Mouse (Mus musculus) heart, adult 2 months (tissue): ENCODE measurements around the gene Gtf2f1. TPM values are rescaled to one million over a fixed set of nuclear protein-coding genes. Genes with fewer than 3 reads are reported as not detected.

Experiments used
- DNase-seq, 2 experiments: peaks; one replicate each; pipeline ENCODE4 v3.0.0; 2021
- H3K27ac ChIP-seq: fragments of 200-600 bp; 2 replicates; pipeline ENCODE4 v1.8.1; 2022
- H3K27me3 ChIP-seq: fragments of 200-500 bp; 2 replicates; pipeline ENCODE4 v1.6.1; 2012; ENCODE audit warnings: mild to moderate bottlenecking, low read length, inconsistent platforms, mixed read lengths; ENCODE audit not compliant: control insufficient read depth, insufficient read depth
- H3K36me3 ChIP-seq: fragments of 200-500 bp; 2 replicates; pipeline ENCODE4 v1.6.1; 2012; ENCODE audit warnings: low read length, inconsistent platforms; ENCODE audit not compliant: control insufficient read depth, insufficient read depth
- H3K4me1 ChIP-seq: fragments of 200-500 bp; 2 replicates; pipeline ENCODE4 v1.6.1; 2011; ENCODE audit warnings: low read length; ENCODE audit not compliant: control insufficient read depth, insufficient read depth
- H3K4me3 ChIP-seq: fragments of 200-600 bp; 2 replicates; pipeline ENCODE4 v1.8.1; 2022
- H3K79me2 ChIP-seq: fragments of 200-500 bp; replicated peaks from 2 replicates; pipeline ENCODE4 v1.6.1; 2012; ENCODE audit warnings: mild to moderate bottlenecking, inconsistent platforms, low read length, moderate library complexity, mixed read lengths; ENCODE audit not compliant: control insufficient read depth, insufficient read depth
- H3K9ac ChIP-seq: fragments of 200-500 bp; 2 replicates; pipeline ENCODE4 v1.6.1; 2012; ENCODE audit warnings: low read depth, mild to moderate bottlenecking, control low read depth, inconsistent platforms, low read length, mixed read lengths
- CTCF ChIP-seq: fragments of 200-600 bp; IDR thresholded peaks from 2 replicates; pipeline ENCODE4 v1.8.1; 2022; ENCODE audit warnings: antibody characterized with exemption, mild to moderate bottlenecking, moderate library complexity
- EP300 ChIP-seq: fragments of 200-500 bp; IDR thresholded peaks from 2 replicates; pipeline ENCODE4 v1.6.1; 2011; ENCODE audit warnings: low read depth, low read length, control low read depth; ENCODE audit not compliant: insufficient read depth
- POLR2A ChIP-seq: fragments of 200-500 bp; IDR thresholded peaks from 2 replicates; pipeline ENCODE4 v1.6.1; 2011; ENCODE audit warnings: mild to moderate bottlenecking, low read depth, low read length, control low read depth; ENCODE audit not compliant: insufficient read depth
- WGBS: fragments of 180-500 bp; shearing (Covaris S2); methylation state at CpG from one replicate; pipeline ENCODE4 v1.1.7; 2018; 5-methylcytosine and 5-hydroxymethylcytosine counted together
- intact Hi-C: fragments of 180-260 bp; cut with DNase I; formaldehyde crosslinking; loops from one replicate; pipeline ENCODE4 v1.15.1; 2025
- polyA plus RNA-seq: library from polyadenylated mRNA; depleted of rRNA; stranded (reverse); fragments of >200 nt; gene quantifications from 2 replicates; pipeline ENCODE4 v1.2.3, GENCODE M21; 2012
- total RNA-seq, 2 experiments: library from RNA; stranded (reverse); gene quantifications; 2 replicates each; pipeline ENCODE4 v1.2.3; 2021

Gene Gtf2f1
- total and polyA plus RNA-seq, 3 experiments = 12.3 to 20.7 (median 20.7) TPM

GRCm38 (mm10) chr17:57031661-57032420 is 20.8 kb upstream of the Gtf2f1 start:
- Histone ChIP-seq H3K4me3 (peak overlapping the region; percentile 50), H3K27me3 (no peaks in the 10 kb centered on the region), H3K4me1 (peaks cover 4% of the 10 kb centered on the region; the same call in 1 of the 2 replicates), H3K27ac (peak overlapping the region; percentile 84), H3K9ac (peak overlapping the region; percentile 54), H3K36me3 (no peaks in the 10 kb centered on the region), H3K79me2 (peaks cover 2% of the 10 kb centered on the region)
- peak; percentile 98 to 100 for DNase-seq
- peak; percentile 66; the same call in 1 of the 2 replicates for TF ChIP-seq EP300
- peak; percentile 24 for TF ChIP-seq CTCF
- peak; percentile 95 for TF ChIP-seq POLR2A
- WGBS = under 1% methylated on average over 38 of the region's 38 CpGs
- intact Hi-C loops = loop anchor here (1.0 to 2.0 kb wide), 3 partner anchors 21 to 41 kb away; partner anchors contain the start of genes Clpp, Gm17949 and Gtf2f1

GRCm38 (mm10) chr17:57030931-57031660 is 20.0 kb upstream of the Gtf2f1 start, which contains the start of gene Khsrp:
Khsrp (minus strand) TSS chr17:57031522.
- H3K9ac ChIP-seq = peak within 1 kb of the TSS; percentile 90
- no peaks in the 10 kb centered on the region for H3K27me3 ChIP-seq
- intact Hi-C loops = loop anchor here (1.0 to 2.0 kb wide), 2 partner anchors 20 to 40 kb away; partner anchors contain the start of genes Clpp, Gm17949 and Gtf2f1
- peak within 1 kb of the TSS; percentile 59 for H3K4me3 ChIP-seq
- under 1% methylated on average over 89 of the region's 99 CpGs for WGBS
- no peak for DNase-seq
- TF ChIP-seq EP300 = no peak
- TF ChIP-seq POLR2A = peak; percentile 63; the same call in 1 of the 2 replicates
- H3K27ac ChIP-seq = peak within 1 kb of the TSS; percentile 84
- H3K79me2 ChIP-seq = peaks cover 2% of the 10 kb centered on the region
- peaks cover 4% of the 10 kb centered on the region; the same call in 1 of the 2 replicates for H3K4me1 ChIP-seq
- H3K36me3 ChIP-seq = no peaks in the 10 kb centered on the region

- Histone ChIP-seq H3K4me3 (peak overlapping the region; percentile 59; the same call in 1 of the 2 replicates), H3K27ac (no peak overlapping the region)
Measured at GRCm38 (mm10) chr17:57029691-57030090, 18.6 kb upstream of the Gtf2f1 start.

GRCm38 (mm10) chr17:57027471-57027870 is 16.4 kb upstream of the Gtf2f1 start:
- Histone ChIP-seq H3K36me3 (no peaks in the 10 kb centered on the region), H3K27ac (no peak overlapping the region), H3K79me2 (peaks cover 2% of the 10 kb centered on the region), H3K4me1 (peaks cover 4% of the 10 kb centered on the region; the same call in 1 of the 2 replicates), H3K27me3 (no peaks in the 10 kb centered on the region), H3K9ac (no peak overlapping the region), H3K4me3 (no peak overlapping the region)
- 85% methylated on average over 4 of the region's 4 CpGs for WGBS
- DNase-seq = no peak
- TF ChIP-seq CTCF = no peak
- TF ChIP-seq POLR2A = no peak
- TF ChIP-seq EP300 = no peak
- intact Hi-C loops = no loop called here

More at GRCm38 (mm10) chr17:57029691-57030090, 18.6 kb upstream of the Gtf2f1 start:
- H3K79me2 ChIP-seq = peaks cover 2% of the 10 kb centered on the region
- peak in 1 of 2 experiments; percentile 20 for DNase-seq
- TF ChIP-seq POLR2A (no peak), CTCF (no peak)
- intact Hi-C loops = loop anchor here (2.0 kb wide), 1 partner anchor 39 kb away; the partner anchor contains the start of gene Clpp
- 20% methylated on average over 8 of the region's 8 CpGs for WGBS
- H3K36me3 ChIP-seq = no peaks in the 10 kb centered on the region
- 0 out of 2 replicates have a peak overlapping the region, but pooled peaks have one; percentile 2 for H3K9ac ChIP-seq
- peaks cover 4% of the 10 kb centered on the region; the same call in 1 of the 2 replicates for H3K4me1 ChIP-seq
- H3K27me3 ChIP-seq = no peaks in the 10 kb centered on the region

GRCm38 (mm10) chr17:57020960-57021359 is 9.9 kb upstream of the Gtf2f1 start:
- H3K27me3 ChIP-seq = no peaks in the 10 kb centered on the region
- intact Hi-C loops = no loop called here
- TF ChIP-seq CTCF (no peak), POLR2A (no peak), EP300 (no peak)
- 87% methylated on average over 5 of the region's 5 CpGs for WGBS
- H3K79me2 ChIP-seq = no peaks in the 10 kb centered on the region
- no peaks in the 10 kb centered on the region for H3K4me1 ChIP-seq
- no peak overlapping the region for H3K27ac ChIP-seq
- H3K36me3 ChIP-seq = no peaks in the 10 kb centered on the region
- H3K9ac ChIP-seq = no peak overlapping the region
- no peak for DNase-seq
- H3K4me3 ChIP-seq = no peak overlapping the region
